Mouse (Mus musculus): Measurements from ENCODE around the gene Ccdc57.

Gene Ccdc57

DNA sequence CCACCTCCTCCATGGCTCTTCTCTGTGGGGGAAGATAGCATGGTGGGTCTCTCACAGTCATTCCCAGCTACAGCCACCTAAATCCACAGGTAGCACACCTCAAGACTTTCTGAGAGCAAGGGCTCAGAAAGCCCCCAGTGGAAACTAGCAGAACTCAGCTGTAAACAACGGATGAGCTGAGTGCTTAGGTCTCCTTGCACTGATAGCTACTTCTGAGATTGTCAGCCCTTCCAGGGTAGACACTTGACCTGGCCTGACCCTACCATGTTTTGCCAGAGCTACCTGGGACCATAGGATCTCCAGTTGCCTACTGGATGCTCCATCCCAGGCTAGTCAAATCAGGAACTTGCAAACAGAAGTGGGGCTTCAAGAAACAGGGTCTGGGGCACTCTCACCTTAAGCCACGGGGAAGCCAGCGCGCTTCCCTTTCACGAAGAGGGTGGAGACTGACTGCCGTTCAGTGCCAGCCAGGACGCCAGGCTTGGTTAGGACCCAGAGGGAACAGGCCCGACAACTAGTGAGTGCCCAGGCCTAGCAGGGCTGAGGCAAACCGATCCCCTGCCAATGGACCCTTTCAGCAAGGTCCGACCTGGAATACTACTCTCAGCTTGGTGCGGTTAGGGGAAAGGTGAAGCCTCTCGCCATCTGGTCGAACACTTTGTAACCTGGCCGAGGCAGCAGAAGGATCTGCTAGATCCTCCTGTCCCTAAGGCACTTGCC lies 109.7 kb downstream of the Ccdc57 start:
- no peak for DNase-seq (ENCODE audit: low read depth, low spot score)

DNA sequence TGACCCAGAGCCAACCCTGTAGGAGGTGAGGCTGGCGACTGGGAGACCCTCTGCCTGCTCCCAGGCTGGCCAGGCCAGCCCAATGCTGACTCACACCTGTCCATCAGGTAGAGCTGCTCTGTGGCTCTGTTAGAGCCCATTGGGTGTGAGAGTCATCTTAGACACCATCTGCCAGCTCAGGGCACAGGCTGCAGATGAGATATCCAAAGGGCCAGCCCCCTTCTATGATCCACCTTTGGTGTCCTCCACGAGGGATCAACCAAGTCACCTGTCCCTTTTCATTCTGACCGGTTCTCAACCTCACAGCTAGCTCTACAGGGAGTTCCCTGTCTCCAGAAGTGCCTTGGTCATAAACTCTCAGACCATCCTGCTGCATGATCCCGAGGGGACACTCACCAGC lies 110.4 kb downstream of the Ccdc57 start:
- DNase-seq (ENCODE audit: low read depth, low spot score), result no peak

DNA sequence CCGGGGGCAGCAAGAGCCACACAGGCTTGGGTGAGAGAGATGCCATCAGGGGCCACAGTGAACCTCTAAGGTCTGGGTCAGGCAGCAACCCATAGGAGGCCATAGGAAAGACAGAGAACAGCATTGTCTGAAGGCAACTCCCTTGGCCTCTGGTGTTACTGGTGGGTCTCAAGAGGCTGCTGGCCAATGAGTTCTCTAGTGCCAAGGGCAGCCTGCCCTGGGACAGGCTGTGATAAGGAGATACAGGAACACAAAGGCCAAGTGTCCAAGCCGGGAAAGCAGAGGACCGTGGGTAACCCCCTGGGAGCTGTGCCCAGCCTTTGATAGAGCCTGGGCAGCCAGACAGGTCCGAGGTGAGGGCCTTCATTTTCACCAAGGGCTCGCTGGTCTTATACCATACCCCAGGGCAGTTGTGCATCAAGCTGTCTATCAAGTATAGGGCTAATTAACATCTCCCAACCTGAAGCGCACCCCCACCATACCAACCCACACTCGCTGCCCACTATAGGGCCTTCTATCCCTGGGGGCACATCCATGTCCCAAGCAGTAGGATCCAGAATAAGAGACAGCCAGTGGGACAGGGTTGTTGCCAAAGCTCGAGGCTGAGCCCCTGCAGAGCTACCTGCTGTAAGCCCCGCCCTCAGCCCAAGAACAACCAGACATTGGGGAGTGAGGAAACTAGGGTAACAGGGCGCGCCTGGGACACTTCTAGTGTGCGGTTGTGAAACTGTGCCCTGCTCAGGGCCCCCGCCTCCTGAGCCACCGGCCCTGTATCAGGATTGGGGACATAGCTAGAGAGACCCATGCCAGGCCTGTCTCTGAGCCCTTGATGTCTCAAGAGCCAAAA lies 111.4 kb downstream of the Ccdc57 start:
- DNase-seq (ENCODE audit: low read depth, low spot score), result peak; percentile 74

DNA sequence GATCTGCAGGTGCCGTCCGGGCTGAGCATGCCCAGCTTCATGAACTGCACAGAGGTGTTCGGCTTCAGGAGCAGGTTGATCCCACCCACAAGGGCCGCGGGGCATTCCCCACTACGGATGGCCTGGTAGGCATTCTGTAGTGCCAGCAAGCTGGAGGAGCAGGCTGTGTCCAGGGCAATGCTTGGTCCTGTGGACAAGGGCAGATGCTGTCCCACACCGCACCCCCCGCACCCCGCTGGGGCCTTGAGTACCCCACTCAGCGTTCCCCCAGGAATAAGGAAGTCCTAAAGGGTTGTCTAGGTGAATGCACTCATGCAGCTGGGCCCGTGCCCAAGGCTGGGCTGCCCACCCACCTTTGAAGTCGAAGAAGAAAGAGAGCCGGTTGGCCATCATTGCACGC lies 112.1 kb downstream of the Ccdc57 start:
- no peak for DNase-seq (ENCODE audit: low read depth, low spot score)

DNA sequence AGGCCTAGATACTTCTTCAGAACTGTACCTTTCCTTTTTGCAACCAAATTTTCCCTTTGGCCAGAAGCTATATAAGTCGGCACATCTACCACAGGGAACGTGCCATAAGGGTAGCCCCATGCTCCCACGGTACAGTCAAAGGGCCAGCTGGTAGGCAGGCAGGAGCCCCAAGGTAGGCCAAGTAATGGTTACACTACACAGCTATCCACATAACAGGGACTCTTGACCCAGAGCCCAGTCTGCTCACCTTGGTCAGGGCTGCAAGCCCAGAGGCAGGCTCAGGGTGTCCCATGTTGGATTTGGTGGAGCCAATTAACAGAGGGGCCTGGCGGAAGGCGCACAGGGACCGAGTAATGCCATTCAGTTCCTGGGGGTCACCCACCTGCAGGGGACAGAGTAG lies 113.1 kb downstream of the Ccdc57 start:
- DNase-seq (ENCODE audit: low read depth, low spot score), result peak; percentile 82

DNA sequence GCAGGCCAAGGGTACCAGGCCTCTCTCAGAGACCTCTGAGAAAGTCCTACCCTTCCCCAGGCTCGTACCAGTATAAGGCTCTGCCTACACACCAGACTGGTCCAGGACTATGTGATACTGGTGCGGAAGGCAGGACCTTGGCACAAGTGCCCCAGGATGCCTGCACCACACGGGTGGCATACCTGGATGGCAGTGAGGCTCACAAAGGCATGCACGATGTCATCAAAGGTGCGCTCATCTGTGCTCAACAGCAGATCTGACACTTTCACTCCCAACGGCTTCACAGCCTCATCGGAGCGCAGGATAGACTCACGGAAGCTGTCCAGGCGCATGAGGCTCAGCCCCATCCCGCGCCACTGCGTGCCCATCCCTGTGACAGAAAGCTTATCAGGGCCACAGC lies 114.4 kb downstream of the Ccdc57 start:
- DNase-seq (ENCODE audit: low read depth, low spot score), result no peak

DNA sequence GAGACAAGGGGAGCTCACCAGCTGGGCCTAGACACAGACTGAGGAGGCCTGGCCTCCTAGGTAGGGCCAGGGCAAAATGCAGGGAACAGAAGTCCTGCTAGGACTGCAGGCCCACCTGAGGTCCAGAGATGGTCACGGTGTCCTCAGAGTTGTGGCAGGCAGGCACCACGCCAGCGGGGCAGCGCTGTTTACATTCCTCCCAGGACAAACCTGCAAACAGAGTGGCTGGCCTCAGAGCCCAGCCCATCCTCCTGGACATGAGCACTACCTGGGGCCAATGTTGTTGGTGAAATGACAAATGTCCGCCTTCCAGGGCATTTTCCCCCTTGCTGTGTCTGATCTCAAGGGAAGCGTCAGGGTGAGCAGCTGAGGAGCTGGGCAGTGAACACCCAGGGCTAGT lies 115.3 kb downstream of the Ccdc57 start:
- no peak for DNase-seq (ENCODE audit: low read depth, low spot score)

DNA sequence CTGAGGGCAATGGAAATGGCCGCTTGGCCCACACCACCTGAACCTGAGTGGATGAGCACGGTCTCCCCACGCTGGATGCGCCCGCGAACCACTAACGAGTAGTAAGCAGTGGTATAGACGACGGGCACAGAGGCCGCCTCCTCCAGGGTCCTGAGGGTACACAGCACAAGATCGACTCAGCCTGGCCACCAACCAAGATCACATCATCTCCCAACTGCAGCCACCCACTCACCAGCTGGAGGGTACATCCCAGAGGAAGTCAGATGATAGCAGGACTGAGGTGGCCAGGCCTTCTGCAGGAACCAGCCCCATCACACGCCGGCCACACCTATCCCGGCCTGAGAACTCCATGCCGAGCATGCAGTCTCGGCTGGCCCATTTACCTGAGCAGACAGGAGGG lies 120.6 kb downstream of the Ccdc57 start:
- DNase-seq (ENCODE audit: low read depth, low spot score), result peak; percentile 45

DNA sequence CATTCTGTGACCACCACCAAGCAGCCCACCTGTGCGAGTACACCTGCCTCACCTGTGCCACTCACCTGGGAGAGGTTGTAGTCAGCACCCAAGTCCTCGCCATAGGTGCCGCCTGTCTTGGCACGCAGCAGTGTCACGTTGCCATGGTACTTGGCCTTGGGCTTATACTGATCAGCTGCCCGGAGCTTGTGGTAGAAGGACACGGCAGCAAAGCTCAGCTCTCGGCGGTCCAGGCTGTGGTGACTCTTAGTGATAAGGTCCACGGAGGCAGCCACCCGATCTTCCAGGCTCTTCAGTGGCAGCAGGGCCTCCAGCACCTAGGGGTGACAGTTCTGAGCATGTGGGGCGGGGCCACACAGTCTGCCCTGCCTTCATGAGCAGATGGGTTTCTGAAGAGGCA lies 124.7 kb downstream of the Ccdc57 start:
- no peak for DNase-seq (ENCODE audit: low read depth, low spot score)

DNA sequence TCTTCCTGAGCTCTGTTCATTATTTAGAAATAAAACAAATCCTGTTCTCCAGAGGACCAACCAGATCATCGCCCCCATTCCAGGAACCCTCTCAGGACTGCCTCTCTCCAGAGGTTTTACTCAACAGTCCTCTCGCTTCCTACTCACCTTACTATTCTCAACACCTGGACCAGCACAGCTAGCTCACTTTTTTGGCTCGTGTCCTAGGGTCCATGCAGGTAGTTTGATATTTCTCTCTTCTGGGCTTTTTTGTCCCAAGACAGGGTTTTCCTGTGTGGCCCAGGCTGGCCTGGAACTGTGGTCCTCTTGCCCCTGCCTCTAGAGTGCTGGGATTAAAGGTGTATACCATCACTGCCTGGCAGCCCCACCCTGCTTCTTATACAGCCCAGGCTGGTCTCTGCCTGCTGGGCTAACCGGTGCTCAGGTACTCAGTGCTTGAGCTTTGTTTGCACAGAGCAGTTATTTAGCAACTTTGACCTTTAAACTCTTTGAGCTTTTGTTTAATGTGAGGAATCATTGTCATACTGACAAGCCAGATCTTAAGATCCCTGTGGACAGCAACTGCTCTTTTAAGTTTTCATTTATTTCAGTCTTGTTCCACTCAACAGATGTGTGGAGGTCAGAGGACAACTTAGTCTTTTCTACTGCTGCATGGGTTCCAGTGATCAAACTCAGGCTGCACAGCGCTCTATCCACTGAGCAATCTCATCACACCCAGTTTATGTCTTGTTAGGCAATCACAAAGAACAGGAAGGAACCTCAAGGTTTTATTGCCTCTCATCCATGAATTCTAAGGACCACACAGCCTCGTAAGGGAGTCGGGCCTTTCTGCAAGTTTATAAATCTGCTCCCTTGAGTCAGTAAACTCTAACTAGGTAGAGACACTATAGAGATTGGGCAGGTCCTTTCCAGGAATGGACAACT lies 127.0 kb downstream of the Ccdc57 start:
- no peak for DNase-seq (ENCODE audit: low read depth, low spot score)

DNA sequence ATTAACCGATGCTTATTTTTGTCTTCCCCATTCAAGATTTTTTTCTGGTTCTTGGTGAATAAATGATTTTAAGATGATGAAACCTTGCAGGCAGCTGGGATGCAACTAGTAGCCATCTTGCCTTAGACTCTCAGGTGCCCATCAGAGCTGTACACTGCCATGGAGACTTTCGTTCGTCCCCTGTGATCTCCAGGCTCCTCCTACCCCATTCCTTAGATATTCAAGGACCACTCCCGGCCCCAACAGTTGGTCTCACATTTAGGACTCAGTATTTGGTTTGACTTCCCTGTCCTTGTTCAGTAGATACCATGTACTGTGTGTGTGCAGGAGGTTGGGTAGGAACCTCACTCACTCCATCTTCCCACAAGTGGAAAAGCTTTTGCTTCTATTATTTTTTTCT lies 127.9 kb downstream of the Ccdc57 start:
- no peak for DNase-seq (ENCODE audit: low read depth, low spot score)

DNA sequence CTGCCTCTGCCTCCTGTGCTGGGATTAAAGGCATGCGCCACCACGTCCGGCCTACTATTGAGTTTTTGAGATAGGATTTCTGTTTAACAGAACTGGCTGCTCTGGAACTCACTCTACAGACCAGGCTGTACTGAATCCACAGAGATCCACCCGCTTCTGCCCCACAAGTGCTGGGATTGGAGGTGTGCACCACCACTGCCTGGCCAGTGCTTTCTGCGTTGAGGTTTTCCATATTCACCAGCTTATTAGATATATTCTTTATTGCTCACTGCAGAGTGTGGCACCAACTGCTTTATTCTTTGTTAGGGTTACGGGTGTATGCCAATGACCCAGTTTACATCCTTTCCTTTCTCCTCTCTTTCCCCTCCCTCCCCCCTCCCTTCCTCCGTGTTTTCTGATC lies 128.4 kb downstream of the Ccdc57 start:
- no peak for DNase-seq (ENCODE audit: low read depth, low spot score)

DNA sequence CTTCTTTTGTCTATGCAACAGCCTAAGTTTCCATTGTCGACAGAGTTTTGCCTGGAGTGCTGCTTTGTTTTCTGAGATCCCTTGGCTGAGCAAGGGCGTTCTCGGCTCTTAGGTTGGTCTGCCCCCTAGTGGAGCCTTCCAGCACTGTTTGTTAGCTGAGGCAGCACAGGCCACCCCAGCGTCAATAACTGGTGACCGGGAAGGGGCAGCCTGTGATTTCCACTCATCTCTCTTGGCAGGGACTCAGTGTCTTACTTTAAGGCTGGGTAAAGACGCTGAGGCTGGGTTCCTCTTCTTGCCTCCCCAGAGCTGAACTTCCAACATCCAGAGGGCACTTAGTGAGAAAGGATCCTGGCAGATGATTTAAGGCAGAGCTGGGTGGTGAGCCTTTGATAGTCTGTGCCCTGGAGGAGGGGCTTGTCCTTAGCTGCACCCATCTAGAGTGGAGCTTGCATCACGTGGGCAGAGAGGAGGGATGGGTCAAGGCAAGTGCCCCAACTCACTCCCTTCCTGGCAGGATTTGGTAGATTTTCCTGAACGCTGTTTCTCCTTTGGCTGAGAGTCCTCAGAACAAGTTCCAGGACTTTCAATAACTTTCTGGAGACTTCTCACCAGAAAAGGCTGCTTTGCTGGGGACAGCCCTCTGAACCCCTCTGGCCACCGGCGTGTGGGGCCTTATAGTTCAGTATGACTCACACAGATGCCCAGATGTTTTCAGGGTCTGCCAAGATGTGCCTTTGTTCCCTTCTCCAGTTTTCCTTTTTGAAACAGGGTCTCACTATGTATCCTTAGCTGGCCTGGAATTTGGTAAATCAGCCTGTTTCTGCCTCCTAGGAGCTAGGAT lies 132.4 kb downstream of the Ccdc57 start:
- DNase-seq (ENCODE audit: low read depth, low spot score), result peak; percentile 90

DNA sequence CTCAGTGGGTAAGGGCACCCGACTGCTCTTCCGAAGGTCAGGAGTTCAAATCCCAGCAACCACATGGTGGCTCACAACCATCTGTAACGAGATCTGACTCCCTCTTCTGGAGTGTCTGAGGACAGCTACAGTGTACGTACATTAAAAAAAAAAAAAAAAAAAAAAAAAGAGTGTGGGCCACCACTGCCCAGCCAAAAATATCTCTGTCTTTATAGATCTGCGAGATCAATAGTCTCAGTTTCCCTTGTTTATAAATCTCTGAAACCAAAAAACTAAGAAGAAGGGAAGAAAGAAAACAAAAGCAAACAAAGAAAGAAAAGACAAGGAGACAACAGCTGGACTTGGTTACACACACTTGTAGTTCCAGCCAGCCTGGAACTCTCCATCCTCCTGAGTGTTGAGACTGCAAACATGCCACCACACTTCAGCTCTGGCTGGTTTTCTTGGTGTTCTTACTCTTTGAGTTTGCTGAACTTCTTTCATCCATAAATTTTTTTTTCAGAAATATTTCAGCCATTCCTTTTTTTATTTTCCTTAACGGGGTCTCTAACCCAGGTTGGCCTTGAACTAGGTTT lies 133.3 kb downstream of the Ccdc57 start:
- no peak for DNase-seq (ENCODE audit: low read depth, low spot score)

DNA sequence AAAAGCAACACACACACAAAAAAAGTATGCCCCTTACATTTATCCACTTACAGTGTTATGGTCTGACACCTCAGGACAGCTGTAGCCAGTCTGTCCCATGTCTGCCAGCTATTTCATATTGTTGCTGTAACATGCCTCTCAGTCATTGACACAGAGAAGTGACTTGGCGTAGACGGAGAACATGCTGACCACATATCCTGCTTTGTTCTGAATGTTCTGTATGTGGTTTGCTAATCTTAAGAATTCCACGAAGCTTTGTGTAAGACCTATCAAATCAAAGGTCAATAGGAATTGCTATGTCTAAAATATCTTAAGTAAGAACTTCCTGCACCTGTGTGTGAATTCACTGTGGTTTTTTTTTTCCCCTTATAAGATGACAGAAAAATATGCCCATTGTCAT lies 134.4 kb downstream of the Ccdc57 start:
- no peak for DNase-seq (ENCODE audit: low read depth, low spot score)

DNA sequence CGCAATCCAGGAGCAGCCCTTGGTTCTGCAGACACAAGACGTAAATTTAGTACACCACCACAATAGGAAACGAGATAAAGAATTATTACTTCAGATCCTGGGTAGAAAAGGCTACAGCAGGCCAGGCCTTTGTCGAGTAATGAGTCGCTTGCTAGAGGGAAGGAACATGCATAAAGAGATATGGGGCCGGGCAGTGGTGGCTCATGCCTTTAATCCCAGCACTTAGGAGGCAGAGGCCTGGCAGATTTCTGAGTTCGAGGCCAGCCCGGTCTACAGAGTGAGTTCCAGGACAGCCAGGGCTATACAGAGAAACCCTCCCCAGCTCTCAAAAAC lies 136.1 kb downstream of the Ccdc57 start:
- no peak for DNase-seq (ENCODE audit: low read depth, low spot score)

DNA sequence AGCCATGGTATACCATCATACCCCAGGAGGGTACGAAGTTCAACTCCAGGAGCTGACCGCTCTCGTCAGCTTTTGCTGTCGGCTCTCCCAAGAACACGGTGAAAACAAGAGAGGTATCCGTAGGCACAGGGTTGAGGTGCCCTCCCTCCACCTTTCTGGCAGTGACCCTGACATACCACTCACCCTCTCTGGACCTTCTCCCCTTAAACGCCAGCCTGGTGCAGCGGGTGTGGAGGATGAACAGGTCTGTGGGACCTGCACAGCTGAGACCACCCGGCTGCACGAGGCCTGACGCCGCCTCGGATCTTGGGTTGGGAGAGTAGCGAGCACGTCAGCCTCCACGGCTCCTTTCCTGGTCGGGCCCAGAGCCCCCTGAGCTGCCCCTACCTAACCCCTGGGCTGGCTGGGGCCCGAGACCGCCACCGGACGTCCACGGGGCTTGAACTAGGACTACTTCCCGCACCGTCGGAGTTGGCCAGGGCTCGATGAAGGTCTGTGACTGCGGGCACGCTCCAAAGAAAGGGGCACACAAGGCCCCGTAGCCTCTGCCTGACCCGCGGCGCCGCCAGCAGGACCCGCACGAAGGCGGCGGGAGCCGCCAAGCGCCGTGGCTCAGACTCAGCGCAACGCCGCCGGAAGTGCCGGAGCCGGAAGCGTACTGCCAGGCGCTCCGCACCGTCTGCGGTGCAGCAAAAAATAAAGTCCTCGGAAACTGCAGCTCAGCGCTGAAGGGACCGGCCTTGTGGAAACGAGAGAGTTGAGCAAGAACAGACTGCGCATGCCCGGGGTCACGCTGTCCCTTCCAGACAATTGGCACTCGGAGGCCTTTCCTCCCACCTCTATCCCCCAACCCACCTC lies 136.7 kb downstream of the Ccdc57 start, which contains the start of gene Dus1l:
Dus1l (minus strand) TSS at position 648 of the 858 bp plus-strand sequence.
- peak; percentile 98 for DNase-seq (ENCODE audit: low read depth, low spot score)

DNA sequence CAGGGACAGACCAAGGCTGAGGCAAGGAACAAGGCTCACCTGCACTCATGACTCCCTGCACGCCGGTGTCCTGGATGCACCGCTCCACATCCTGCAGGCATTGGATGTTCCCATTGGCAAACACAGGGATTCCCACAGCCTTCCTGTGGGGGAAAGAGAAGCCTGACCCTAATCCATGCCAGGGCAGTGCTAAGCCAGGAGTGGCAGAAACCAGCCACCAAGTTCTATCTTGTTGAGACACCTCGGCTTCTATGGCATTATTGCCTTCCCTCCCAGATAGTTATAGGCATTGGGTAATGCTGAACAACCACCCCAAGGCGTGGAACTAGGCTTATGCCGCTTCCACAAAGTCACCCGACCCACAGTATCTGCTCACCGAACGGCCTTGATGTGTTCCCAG lies 140.0 kb downstream of the Ccdc57 start:
- DNase-seq (ENCODE audit: low read depth, low spot score), result no peak

DNA sequence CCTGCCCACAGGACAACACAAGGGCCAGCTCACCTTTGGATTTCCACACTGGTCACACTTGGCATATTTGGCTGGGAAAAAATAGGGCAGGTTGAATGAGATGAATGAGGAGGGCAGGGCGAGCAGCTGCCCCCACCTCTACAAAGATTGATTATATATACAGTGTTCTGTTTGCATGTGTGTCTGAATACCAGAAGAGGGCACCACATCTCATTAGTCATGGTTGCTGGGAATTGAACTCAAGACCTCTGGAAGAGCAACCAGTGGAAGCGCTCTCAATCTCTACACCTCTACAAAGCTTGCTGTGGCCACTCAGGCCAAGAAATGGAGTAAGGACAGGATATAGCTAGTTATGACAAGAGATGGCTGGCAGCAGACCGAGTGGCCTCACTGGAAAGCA lies 142.9 kb downstream of the Ccdc57 start:
- DNase-seq (ENCODE audit: low read depth, low spot score), result no peak

DNA sequence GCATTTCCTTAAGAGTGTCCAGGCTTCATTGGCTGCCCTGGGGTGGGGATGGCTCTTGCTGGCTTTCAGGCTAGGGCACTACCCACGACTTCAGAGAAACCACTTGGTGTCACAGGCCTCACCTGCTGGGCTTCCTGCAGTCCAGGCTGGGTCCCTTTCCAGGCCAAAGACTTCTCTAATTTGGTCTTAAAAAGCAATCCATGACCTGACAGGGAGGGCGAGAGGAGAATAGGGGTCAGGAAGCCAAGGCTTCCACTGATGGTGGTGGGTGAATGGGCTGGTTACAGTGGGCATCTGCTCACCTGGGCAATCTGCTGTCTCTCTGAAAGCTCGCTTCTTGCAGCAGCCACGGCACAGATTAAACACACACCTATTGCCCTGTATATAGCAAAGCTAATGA lies 143.3 kb downstream of the Ccdc57 start:
- no peak for DNase-seq (ENCODE audit: low read depth, low spot score)

All from brain, adult 2 months (tissue).